Mouse (Mus musculus) bone marrow, adult 2 months (tissue): Measurements from ENCODE around the gene Pde4dip.

ENCODE experiments used
- CTCF ChIP-seq: fragments of 200-500 bp; IDR thresholded peaks from 2 replicates; pipeline ENCODE4 v1.5.1; 2011; ENCODE audit warnings: low read length, control low read depth; ENCODE audit not compliant: control insufficient read depth, insufficient read depth
- POLR2A ChIP-seq: fragments of 200-500 bp; IDR thresholded peaks from 2 replicates; pipeline ENCODE4 v1.6.1; 2011; ENCODE audit warnings: low read depth, mild to moderate bottlenecking, control low read depth, low read length, borderline replicate concordance; ENCODE audit not compliant: control insufficient read depth

DNA sequence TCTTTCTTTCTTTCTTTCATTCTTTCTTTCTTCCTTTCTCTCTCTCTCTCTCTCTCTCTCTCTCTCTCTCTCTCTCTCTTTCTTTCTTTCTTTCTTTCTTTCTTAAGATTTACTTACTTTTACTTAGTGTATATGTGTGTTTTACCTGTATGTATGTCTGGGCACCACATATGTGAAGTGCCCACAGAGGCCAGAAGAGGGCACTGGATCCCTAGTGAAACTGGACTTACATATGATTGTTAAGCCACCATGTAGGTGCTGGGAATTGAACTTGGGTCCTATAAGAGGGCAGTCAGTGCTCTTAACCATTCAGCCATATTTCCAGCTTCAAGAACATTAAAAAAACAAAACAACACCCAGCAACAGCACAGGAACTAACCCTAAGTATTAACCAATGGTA is 99.2 kb downstream of the Pde4dip start:
- TF ChIP-seq POLR2A (no peak), CTCF (no peak)
